Mouse (Mus musculus): ENCODE results near the gene Slfn3. TPM values are rescaled to one million over a fixed set of nuclear protein-coding genes. Genes with fewer than 3 reads are reported as not detected.
"Not testable (repeated sequence)": the region's sequence is repeated elsewhere in the genome, so short reads cannot be mapped to it uniquely, and the experiment has no call there.

Gene Slfn3
- under 1 TPM; 0.91 to 0.92 TPM for total RNA-seq (2021)
- long read RNA-seq, experiment 1 = 0 reads
- long read RNA-seq, experiment 2 = 0 reads

- intact Hi-C loops (cut with DNase I) = no loop called here
- peak in 1 of 2 experiments; percentile 8 for DNase-seq
Observed at GRCm38 (mm10) chr11:83191134-83191893, at the start of gene Slfn3. Gene Slfn3, plus strand, starts transcription at chr11:83191330.

- DNase-seq; intact Hi-C loops (cut with DNase I): not testable (repeated sequence)
Observed at GRCm38 (mm10) chr11:83148939-83149338, 42.2 kb upstream of the Slfn3 start.

GRCm38 (mm10) chr11:83174948-83175539 lies 16.1 kb upstream of the Slfn3 start, which contains the start of gene Slfn4:
Gene Slfn4, plus strand, starts transcription at chr11:83175186.
- intact Hi-C loops (cut with DNase I) = no loop called here
- DNase-seq = no peak

GRCm38 (mm10) chr11:83192001-83192400 lies 871 bp downstream of the Slfn3 start:
- intact Hi-C loops (cut with DNase I) = no loop called here

GRCm38 (mm10) chr11:83205002-83205401 lies 13.9 kb downstream of the Slfn3 start:
- DNase-seq = no peak
- intact Hi-C loops (cut with DNase I) = no loop called here

More at GRCm38 (mm10) chr11:83192001-83192400, 871 bp downstream of the Slfn3 start:
- no peak for DNase-seq

DNA sequence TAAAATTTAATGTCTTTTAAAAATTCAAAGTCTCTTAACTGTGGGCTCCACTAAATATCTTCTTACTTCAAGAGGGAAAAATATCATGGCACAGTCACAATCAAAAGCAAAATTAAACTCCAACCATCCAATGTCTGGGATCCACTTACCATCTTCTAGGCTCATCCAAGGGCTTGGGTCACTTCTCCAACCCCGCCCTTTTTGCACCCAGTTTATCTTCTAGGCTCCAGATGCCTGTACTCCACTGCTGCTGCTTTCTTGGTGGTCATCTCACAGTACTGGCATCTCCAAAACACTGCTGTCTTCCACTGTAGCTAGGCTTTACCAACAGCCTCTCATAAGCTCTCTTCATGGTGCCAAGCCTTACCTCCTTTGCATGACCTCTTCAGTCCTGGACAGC lies 25.0 kb downstream of the Slfn3 start:
- intact Hi-C loops (cut with DNase I) = no loop called here
- DNase-seq = no peak

GRCm38 (mm10) chr11:83221328-83221877 lies 30.3 kb downstream of the Slfn3 start:
- intact Hi-C loops (cut with DNase I) = no loop called here
- DNase-seq = no peak

DNA sequence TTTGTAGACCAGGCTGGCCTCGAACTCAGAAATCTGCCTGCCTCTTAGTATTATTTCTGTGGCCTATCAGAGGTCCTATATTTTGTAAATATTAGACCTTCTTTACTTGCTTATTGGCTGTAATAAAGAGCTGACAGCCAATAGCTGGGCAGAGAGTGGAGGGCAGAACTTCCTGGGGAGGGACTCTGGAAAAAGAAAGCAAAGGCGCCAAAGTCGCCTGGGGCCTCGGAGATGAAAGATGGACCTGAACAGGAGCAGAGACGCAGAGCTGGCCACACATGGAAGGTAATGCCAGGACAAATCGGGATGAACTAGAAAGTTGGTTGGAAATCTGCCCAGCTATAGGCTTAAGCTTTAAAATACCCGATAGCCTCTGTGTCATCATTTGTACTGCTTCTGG lies 32.2 kb downstream of the Slfn3 start:
- no peak for DNase-seq
- intact Hi-C loops (cut with DNase I) = no loop called here

DNA sequence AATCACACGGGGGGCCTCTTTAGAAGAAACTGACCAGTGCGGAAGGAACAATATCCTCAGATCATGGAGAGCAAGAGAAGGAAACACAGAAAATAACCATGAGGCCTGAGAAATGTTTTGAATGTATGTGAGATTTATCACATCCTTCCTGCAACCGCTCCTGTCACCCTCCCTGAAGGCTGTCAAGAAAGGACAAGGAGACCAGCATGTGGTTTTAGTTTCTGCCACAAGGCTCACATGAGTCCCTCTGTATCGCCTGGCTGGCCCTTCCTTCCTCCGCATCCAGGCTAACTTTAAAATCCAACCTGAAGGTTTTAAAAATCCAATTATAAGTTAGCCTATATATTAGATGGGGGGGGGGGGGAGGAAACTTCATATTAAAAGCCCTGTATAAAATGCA lies 32.7 kb downstream of the Slfn3 start:
- intact Hi-C loops (cut with DNase I); DNase-seq: not testable (repeated sequence)

GRCm38 (mm10) chr11:83224217-83224616 lies 33.1 kb downstream of the Slfn3 start:
- no peak for DNase-seq
- intact Hi-C loops (cut with DNase I) = no loop called here

GRCm38 (mm10) chr11:83224750-83225149 lies 33.6 kb downstream of the Slfn3 start:
- DNase-seq = no peak
- intact Hi-C loops (cut with DNase I) = no loop called here

DNA sequence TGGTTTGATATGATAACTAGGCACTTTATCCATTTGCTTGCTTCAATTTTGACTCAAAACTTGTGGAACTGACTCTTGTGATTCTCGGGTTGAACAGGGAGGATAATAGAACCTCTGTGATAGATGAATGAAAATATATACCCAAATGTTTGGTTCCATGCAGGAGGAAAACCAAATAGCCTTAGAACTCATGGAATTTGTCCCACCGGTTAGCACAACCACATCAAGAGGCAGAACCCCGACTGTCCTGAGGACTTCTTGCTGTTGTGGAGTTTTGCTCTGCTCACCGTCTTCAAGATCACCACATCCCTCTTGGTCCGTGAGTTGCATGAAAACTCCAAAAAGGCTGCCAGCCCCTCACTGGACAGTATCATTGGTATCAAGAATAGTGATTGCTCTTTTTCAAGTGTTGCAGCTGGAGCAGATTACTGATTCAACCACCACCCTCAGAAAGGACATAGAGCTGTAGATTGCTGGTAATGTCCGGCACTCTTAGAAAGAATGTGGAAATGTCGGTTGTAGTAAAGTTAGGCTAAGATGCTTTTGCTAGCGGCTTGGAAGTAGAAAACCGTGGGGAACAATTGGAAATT lies 34.3 kb downstream of the Slfn3 start:
- intact Hi-C loops (cut with DNase I) = no loop called here
- DNase-seq = no peak

- DNase-seq = no peak
- intact Hi-C loops (cut with DNase I) = no loop called here
Observed at GRCm38 (mm10) chr11:83227926-83228723, 37.0 kb downstream of the Slfn3 start.

- intact Hi-C loops (cut with DNase I) = no loop called here
- DNase-seq = no peak
Observed at GRCm38 (mm10) chr11:83230966-83231365, 39.8 kb downstream of the Slfn3 start.

DNA sequence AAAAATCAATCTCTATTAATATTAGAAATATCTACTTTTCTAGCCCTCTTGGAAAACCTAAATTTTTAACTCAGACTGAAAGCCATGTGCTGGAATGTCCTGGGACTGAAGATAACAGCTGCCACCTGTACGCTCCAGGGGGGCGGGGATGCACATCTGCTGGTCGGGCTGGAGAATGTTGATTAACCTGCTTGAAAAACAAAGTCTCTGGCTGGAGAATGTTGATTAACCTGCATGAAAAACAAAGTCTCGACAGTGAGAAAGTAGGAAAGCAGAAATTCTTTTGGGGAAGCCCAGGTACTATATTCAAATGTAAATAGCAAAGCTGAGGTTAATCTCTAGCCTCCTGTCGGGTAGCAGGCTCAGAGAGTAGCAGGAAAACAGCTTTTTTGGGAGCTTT lies 42.5 kb downstream of the Slfn3 start:
- DNase-seq; intact Hi-C loops (cut with DNase I): not testable (repeated sequence)

DNA sequence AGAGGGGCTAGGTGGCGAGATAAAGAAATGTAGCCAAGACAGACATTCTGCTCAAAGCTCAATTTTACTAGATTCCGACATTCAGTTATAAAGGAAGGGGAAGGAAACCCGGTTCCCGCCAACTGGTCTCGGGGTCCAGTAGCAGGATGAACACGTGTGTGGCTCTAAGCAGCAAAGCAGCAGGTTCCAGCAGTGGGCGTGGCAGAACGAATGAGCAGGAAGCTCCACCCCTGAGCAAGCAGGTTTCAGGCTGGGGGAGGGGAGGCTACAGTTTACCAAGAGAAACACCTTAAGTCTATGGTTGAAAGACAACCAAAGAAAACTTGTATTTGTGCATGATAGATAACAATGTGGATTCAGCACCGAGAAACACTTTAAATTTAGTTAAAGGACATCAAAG lies 46.3 kb downstream of the Slfn3 start:
- intact Hi-C loops (cut with DNase I); DNase-seq: not testable (repeated sequence)

DNA sequence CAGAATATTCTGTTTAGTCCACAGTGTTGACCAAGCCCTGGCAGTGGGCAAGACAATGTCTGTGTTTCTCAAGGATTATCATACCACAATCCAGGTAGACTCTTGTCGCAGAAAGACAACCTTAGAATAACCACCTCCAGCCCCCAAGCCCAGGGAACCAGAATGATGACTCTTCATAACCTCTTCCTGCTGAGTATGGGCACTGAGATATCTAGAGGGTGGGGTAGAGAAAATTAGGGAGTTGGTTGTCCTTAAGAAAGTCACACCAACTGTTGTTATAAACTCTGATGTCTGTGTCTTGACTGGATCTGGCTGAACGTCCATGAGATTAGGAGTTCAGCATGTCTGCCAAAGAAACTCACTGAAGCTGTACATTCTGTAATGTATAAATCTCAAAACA lies 47.3 kb downstream of the Slfn3 start:
- intact Hi-C loops (cut with DNase I) = no loop called here
- no peak for DNase-seq

GRCm38 (mm10) chr11:83239811-83240210 lies 48.7 kb downstream of the Slfn3 start:
- intact Hi-C loops (cut with DNase I) = no loop called here
- no peak for DNase-seq

DNA sequence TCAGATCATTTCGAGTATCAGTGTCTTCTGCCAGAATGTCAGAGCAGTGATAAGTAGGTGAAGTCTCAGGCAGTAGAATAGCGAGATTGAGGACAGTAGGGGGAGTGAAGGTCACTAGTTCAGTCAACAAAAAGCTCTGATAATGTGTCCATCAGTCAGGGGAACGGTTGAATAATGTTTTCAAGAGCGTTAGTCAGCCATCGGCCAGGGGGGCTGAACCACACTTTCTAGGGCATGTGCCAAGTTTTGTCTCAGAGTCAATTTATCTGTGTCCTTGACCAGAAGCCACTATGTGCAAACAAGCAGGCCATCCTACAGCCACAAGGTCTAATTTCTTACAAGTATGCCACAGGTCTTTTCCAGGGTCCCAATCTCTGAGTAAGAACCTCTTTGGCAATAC lies 66.1 kb downstream of the Slfn3 start:
- DNase-seq; intact Hi-C loops (cut with DNase I): not testable (repeated sequence)

- intact Hi-C loops (cut with DNase I) = no loop called here
- no peak for DNase-seq
Observed at GRCm38 (mm10) chr11:83262673-83263072, 71.5 kb downstream of the Slfn3 start.

All from gastrocnemius, postnatal 36 days (tissue).